Mouse (Mus musculus) stomach, postnatal 0 days (tissue): ENCODE measurements at regions not wholly inside any gene's neighbourhood (a gene's known extent, or its start where the extent isn't known, plus 50 kb on each side); places are given as distances from the start of the nearest gene placed in this dataset.
"Not testable (repeated sequence)": the region's sequence is repeated elsewhere in the genome, so short reads cannot be mapped to it uniquely, and the experiment has no call there.

Experiments
- CTCF ChIP-seq: IDR thresholded peaks from 2 replicates; pipeline ENCODE4 v1.5.1; 2016; ENCODE audit warnings: antibody characterized with exemption, low read depth, mild to moderate bottlenecking, moderate library complexity
- EP300 ChIP-seq: optimal IDR thresholded peaks from 2 replicates; pipeline ENCODE3; 2016; ENCODE audit warnings: antibody characterized with exemption

- not testable (repeated sequence) for TF ChIP-seq CTCF, EP300
These were observed 64.0 kb upstream of the Trim24 start for GRCm38 (mm10) chr6:37806529-37807191.
